Mouse (Mus musculus) right cerebral cortex, postnatal 14 days (tissue): ENCODE measurements around the gene Cd164l2.

ENCODE experiments used
- DNase-seq: peaks from one replicate; pipeline ENCODE4 v3.0.0; 2022

Gene Cd164l2

DNA sequence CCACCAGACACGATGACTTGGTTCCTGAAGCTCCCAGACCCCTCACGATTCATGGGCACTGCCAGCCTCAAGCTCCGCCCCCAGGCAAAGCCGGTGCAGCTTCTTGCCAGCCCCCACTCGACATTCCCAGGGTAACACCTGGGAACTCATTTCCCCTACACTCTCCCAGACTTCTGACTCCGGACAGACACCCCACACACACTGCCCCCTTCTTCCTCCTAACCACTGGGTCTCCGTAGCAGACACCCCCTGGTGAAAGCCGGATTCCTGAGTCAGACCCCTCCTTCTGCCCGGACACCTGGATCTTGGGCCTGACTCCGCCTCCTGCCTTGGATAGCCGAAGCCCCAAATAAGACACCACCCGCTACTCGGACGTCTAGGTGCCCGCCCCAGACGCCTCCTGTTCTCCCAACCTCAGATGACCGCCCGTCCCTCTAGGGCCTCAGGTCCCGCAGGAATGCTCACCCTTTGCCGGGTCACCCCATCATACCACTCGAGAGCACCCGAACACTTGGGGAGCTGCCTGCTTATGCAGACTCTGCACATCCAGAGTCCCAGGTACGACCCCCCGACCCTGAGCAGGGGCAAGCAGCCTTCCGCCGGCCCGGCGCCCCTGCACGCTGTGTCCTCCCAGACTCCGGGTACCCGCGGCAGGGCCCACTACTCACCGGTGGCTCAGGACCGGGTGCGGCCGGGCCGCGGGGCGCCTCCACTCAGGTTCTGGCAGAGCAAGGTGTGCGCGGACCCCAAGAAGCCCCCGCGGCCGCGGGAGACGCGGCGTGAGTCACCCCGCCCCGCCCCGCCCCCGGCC is at the start of gene Cd164l2, which contains the start of gene Gpr3:
TSS of gene Cd164l2 (plus strand) at position 381 of the 811 bp plus-strand sequence.
TSS of gene Gpr3 (minus strand) at position 786 of the 811 bp plus-strand sequence.
- no peak for DNase-seq

DNA sequence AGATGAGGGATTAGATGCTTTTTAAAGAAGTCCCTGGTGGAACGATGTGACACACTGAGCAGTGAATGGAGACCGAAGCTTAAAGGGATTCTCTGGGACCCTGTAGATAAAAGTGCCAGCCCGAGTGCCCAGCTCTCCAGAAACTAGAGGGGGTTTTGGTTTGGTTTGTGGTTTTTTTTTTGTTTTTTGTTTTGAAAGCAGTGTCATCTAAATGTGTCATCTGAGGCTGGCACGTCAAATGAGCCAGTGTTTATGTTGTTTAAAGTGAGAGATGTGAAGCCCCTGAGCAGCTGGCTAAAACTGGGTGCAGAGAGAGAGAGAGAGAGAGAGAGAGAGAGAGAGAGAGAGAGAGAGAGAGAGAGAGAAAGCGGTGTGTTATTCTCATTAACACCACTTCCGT is 49.7 kb upstream of the Cd164l2 start:
- DNase-seq: no peak

- DNase-seq: no peak
Observed at GRCm38 (mm10) chr4:133166773-133167172, 45.2 kb upstream of the Cd164l2 start.

GRCm38 (mm10) chr4:133169237-133170055 is 42.5 kb upstream of the Cd164l2 start:
- no peak for DNase-seq

DNA sequence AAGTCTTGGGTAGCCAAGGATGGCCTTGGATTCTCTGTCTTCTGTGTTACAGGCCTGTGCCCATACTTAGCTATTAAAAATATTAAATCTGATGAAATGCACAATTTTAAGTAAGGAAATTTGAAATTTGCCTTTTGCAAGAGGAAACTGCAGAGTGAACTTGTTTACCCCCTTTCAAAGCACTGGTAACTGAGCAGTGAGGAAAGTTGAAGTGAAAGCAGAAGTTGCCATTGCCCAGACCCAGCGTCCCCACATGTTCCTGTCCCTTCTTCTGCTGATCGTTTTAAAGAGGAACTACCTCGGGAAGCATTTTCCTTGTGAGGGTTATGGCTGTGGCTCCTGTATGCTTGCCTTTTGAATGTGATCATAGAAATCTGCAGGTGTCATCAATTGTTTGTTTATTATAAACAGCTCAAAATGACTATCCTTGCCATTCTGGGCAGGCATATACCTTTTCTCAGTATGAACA is 41.8 kb upstream of the Cd164l2 start:
- no peak for DNase-seq

- no peak for DNase-seq
Observed at GRCm38 (mm10) chr4:133170616-133171015, 41.3 kb upstream of the Cd164l2 start.

DNA sequence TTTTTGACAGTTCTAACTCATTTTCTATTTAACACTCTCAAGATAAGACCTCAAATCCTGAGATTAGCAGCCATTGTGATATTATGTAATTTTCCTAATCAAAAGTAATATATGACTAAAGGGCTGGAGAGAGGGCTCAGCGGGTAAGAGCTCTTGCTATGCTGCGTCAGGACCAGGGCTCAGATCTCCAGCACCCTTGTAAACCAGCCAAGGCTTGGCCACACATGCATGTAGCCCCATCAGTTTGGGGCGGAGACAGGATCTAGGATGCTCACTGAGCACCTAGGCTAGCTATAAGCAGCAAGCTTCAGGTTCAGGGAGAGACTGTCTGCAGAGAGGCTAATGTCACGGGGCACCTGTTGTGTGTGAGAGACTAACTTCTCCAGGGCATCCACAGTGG is 39.5 kb upstream of the Cd164l2 start:
- no peak for DNase-seq

DNA sequence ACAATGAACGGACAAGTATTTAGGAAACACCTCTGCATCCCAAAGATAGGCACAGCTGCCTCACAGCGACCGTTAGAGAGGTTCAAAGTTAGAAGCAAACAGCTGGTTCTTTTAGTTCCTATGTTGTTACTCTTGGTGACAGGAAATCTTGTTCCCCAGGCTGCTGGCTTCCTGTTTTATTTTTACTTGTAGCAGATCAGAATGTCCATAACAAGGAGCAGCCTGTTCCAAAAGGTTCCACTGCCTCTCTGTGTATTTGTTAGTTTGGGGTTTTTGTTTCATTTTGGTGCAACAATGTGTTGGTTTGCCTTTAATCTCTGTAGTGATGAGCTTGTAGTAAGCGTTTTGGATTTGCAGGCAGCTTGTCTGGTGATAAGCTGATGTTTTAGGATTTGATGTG is 37.6 kb upstream of the Cd164l2 start:
- no peak for DNase-seq

DNA sequence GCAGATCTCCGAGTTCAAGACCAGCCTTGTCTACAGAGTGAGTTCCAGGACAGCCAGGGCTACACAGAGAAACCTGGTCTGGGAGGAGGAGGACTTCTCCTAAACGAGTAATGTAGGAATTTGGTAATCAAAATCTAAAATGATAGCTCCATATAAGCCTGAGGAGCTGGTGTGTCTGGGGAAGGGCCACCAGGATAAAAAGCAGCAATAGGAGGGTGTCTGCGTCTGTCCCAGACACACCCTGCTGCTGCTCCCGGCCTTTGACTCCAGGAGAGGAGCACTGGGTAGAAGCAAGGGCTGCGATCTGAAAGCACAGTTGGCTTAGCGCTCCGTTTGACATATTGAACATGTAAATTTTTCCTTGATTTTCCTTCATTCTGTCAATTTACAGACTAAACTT is 36.7 kb upstream of the Cd164l2 start:
- no peak for DNase-seq

- no peak for DNase-seq
Observed at GRCm38 (mm10) chr4:133175998-133176760, 35.8 kb upstream of the Cd164l2 start.

- peak; percentile 30 for DNase-seq
Observed at GRCm38 (mm10) chr4:133176761-133177403, 35.0 kb upstream of the Cd164l2 start.

DNA sequence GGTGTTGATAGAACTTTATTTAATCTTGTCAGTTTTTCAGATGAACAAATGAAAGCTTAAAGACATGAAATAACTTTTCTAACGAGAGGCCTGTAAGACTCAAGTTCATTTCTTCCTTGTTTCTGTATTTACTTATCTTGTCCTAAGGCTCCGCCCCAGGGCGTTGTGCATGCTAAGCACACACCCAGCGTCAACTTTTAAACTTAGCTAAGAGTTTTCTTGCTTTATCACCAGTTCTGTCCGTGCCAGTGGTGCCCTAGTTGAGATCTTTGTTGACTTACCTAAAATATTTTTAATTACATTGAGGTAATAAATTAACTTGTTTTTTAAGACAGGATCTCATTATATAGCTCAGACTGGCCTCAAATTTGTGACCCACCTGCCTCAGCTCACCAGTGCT is 33.6 kb upstream of the Cd164l2 start:
- DNase-seq: no peak

- DNase-seq: no peak
Observed at GRCm38 (mm10) chr4:133179258-133179657, 32.7 kb upstream of the Cd164l2 start.

DNA sequence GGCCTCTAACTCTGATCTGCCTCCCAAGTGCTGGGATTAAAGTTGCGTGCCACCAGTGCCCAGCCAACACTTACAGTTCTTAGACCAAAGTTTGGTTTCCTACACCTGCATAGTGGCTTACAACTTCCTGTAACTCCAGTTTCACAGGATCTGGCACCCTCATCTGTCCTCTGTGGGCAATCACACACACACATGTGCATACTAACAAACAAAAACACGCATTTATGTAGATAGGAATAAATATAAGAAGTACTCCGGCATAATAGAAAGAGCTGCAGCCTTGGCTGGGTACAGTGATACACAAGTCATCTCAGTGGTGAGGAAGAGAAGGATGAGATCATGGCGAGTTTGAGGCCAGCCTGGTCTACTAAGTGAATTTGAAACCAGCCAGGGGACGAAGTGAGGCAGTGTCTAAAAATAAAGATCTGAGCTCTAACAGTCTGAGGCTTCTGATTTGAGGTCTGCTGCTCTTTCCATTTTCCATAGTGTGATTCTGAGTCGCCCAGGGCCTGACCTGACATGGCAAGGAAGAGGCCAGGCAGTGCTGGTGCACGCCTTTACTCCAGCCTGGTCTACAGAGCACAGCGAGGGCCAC is 29.4 kb upstream of the Cd164l2 start:
- no peak for DNase-seq

DNA sequence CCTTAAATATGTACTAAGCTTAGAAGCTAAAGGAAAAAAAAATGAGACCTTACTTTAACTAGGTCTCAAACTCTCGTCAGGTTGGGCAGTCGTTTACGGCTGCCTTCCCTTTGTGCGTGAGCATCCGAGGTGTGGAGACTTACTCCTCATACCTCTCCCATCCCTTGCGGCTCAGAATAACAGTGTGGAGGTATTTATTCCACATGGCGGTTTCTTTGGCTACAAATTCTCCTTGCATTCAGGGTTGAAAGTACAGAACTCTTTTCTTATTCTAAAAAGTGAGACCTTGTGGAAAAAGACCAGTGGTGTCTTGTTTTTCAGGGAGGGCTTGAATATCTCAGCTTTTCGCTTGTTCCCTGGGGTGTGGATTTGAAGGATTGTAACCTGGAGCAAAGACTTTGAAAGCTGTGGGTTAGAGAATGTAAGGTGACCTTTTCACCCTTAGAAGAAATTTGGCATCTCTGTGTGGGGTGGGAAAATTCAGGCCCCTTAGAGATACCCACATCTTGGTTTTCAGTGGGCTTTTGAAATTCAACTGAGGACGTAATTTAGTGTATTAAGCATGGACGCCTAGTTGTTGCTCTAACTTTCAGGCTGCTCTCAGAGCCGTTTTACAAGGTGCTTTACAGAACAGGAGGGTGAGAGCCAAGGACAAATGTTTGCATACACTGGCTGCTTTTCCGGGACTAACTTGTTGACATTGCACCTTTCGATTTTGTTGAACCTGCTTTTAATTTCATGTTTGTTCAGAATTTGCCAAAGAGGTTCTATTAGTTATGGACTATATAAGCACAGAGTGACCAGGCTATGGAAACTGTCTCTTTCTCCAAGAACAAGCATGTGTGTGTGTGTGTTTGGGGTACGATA is 27.7 kb upstream of the Cd164l2 start:
- DNase-seq: no peak

DNA sequence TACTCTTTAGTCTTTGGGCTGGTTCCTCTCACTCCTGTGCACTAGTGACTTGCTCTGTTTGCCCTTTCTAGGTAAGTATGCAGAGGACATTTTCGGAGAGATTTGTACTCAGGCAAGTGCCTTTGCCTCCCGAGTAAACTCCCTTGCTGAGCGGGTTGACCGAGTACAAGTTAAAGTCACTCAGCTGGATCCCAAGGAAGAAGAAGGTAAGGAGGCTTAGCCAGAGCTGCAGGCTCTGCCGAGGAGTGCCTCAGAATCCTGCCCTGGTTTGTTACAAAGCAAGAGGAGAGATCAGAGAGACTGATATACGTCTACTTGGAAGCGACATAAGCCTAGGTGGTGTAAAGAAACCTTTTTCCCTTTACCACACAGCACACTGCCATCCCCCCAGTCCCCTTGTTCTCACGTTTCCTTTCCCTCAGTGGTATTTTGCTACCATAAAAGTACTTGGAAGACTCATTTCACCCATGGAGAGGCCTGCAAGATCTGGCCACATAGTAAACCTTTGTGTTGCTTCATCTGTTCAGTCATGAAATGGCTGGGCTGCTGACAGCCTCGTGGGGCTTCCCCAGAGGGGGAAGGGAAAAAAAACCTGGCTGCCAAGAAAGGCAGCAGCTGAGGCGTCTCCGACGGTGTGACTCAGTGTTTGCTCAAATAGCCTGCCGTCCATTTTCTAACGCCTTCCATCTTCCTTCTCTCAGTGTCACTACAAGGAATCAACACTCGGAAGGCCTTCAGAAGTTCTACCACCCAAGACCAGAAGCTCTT is 26.8 kb upstream of the Cd164l2 start:
- DNase-seq: no peak

DNA sequence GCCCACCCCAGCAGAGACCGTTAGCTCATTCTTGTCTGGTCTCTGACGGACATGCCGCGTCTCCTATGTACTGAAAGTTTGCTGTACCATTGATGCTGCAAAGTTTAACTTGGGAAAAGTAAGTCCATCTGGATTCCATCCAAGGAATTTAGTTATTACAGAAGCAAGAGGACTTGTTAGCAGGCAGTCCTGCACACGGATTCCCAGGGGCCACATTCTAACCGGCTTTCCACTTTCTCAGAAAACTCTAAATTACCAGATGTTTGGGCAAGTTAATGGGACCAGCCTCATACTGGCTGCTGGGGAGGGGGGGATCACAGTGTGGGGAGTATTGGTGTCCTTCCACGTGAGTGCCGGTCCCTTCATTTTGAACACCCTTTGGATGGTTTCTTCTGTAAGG is 26.0 kb upstream of the Cd164l2 start:
- no peak for DNase-seq

- no peak for DNase-seq
Observed at GRCm38 (mm10) chr4:133186856-133187255, 25.1 kb upstream of the Cd164l2 start.

- DNase-seq: no peak
Observed at GRCm38 (mm10) chr4:133189396-133189795, 22.5 kb upstream of the Cd164l2 start.

GRCm38 (mm10) chr4:133194482-133194881 is 17.4 kb upstream of the Cd164l2 start:
- no peak for DNase-seq
